Mouse (Mus musculus) right cerebral cortex, adult 2 months (tissue): ENCODE measurements around the gene Rps29.
"Not testable (repeated sequence)": the region's sequence is repeated elsewhere in the genome, so short reads cannot be mapped to it uniquely, and the experiment has no call there.

Experiments used
- DNase-seq, 2 experiments: peaks; one replicate each; pipeline ENCODE4 v3.0.0; 2021 to 2022; ENCODE audit warnings: low spot score in 2 of 2

The Rps29 gene

DNA sequence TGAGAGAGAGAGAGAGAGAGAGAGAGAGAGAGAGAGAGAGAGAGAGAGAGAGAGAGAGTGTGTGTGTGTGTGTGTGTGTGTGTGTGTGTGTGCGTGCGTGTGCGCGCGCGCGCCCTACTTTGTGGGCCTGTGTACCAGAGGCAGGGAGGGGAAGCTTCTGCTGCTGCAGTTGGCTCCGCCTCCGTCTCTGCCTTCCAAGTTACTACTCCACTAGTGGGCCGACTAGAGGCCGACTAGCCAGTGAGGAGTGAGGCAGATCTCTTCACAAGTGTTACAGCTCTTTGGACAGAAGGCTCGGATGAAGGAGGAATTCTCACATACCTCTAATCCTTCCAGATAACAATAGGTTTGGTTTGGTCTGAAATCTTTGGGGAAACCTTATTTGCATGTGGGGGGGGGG lies 20.4 kb upstream of the Rps29 start:
- DNase-seq, result no peak

DNA sequence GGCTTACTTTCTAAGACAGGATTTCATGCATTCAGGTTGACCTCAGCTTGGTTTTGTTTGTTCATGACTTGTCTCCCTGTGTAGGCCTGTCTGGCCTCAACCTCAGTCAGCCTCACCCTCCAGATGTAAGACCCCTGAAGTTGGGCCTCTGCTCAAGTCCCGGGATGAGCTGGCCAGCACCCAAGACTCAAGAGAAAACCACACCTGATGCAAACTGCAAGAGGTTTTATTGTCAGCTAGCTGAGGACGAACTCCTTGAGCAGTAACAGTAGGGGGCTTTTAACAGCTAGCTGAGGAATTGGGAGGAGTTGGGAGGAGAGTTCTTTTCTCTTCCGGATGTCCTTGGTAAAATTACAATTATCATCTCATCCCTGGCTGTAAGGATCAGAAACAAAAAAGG lies 18.5 kb upstream of the Rps29 start:
- DNase-seq, result no peak

- no peak for DNase-seq
Observed at GRCm38 (mm10) chr12:69175975-69176374, 17.0 kb upstream of the Rps29 start.

DNA sequence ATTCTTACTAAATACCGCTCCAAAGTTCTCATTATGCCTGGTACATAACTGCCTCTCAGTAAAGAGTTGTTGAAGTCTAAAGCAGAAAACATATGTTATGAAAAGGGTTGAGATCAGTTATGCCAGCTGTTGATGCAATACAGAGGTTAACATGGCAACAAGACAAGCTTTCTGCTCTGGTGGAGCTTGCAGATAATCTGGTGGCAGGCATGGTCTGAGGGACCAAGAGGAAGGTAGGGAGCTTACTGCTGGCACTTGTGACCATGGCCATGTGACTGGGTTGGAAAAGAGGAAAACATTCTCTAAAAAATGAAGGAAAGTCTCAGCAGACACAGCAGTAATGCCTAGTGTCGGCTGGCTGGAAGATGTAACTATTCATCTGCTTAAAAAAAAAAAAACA lies 12.3 kb upstream of the Rps29 start:
- no peak for DNase-seq

- DNase-seq, result peak; percentile 85 to 92
Observed at GRCm38 (mm10) chr12:69168461-69169106, 9.6 kb upstream of the Rps29 start, which contains the start of gene Lrr1. Lrr1 (plus strand) TSS chr12:69168814.

DNA sequence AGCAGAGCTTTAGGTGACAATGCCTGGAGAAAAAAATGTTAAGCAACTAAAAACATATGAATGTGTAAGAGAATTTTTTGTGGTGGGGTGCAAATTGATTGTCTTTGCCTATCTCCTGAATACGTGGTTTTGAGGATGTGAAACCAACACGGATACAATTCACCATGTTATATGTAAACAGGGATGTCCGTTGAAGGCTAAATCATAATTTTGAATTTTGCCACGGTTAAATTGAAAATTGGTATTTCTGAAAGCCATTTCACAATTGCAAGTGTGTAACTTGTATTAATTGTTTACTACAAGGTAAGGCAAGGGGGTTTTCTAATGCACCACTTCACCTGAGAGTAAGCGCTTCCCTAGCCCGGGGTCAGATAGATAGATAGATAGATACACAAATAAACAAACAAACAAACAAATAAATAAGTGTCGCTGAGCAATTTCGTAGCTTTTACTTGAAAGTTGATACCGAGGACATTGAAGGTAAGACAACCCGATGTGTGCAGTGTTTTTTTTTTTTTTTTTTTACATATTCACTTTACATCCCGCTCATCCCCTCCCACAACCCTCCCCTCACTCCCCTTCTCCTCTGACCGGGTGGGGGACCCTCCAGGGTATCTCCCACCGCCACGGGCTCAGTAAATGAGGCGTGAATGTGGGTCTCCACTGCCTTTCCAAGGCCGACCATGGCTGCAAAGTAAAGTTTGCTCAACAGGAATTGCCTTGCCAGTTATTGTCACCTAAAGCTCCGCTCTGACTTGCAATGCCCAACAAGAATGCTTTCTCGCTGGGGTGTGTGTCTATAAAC lies 8.9 kb upstream of the Rps29 start:
- DNase-seq, result no peak

DNA sequence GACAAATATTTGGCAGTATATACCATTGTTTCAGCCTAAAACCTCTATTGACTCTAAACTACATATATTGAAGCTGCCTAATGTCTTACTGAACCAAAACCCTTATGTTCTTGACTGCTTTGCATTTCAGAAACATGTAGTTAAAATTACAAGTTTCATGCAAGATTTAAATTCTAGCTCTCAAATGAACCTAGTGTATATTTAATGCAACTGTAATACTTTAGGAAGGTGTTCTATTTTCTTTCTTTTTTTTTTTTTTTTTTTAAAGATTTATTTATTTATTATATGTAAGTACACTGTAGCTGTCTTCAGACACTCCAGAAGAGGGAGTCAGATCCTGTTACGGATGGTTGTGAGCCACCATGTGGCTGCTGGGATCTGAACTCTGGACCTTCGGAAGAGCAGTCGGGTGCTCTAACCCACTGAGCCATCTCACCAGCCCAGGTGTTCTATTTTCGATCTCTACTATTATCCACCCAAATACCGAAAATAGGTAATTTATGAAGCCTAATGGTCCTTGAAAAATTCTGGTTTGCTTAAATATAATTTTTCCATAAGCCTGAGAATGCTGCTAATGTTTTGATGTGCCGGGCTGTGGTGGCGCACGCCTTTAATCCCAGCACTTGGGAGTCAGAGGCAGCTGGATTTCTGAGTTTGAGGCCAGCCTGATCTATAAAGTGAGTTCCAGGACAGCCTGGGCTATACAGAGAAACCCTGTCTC lies 8.0 kb upstream of the Rps29 start:
- DNase-seq, result not testable (repeated sequence)

DNA sequence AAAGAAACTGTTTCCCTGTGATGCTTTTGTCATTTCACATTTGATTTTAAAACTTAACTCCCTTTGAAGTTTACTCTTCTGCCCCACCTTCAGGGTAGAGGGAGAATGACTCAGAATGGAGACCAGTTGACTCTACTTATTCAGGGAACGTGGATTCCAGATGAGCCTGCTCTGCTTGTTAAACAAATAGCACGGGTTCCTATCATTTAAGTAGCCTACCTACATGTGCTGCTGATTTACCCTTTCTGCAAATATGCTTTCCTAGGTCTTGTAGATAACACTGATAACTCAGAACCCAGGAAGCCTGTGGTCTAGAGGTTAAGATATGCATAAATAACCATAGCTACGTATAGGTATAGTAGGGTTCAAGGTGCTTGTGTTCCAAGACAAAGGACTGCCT lies 5.9 kb upstream of the Rps29 start:
- DNase-seq, result no peak

GRCm38 (mm10) chr12:69163586-69163985 lies 4.6 kb upstream of the Rps29 start:
- DNase-seq, result not testable (repeated sequence)

DNA sequence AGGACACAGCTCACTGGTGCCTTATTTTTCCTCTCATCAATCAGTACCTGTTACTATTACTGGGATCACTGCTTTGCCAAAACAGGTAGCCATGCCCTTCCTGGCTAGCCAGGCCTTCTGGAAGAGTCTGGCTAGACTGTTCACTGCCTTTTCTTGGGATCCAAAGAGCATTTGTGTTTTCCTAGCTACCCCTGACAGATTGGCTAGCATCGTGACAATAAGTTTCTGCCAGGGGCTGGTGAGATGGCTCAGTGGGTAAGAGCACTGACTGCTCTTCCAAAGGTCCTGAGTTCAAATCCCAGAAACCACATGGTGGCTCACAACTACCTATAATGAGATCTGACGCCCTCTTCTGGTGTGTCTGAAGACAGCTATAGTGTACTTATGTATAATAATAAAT lies 1.7 kb upstream of the Rps29 start:
- DNase-seq, result not testable (repeated sequence)

DNA sequence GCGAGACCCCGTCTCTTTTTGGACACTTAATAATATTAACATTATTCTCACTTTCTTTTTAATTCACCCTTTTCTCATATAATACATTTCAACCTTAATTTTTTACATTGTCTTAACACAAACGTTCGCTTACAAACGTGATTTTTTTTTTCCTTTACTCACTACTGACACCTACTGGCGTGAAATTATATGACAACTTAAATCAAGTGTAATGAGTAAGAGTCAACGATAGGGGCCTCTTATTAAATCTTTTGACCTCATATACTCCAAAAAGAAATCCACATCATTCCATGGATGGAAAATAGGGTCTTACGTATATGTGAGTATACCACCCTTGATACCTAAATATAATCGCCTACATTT lies 573 bp upstream of the Rps29 start:
- peak in 1 of 2 experiments; percentile 27 for DNase-seq

- no peak for DNase-seq
Observed at GRCm38 (mm10) chr12:69158366-69158764, 621 bp downstream of the Rps29 start.

- no peak for DNase-seq
Observed at GRCm38 (mm10) chr12:69157107-69157506, 1.9 kb downstream of the Rps29 start.

DNA sequence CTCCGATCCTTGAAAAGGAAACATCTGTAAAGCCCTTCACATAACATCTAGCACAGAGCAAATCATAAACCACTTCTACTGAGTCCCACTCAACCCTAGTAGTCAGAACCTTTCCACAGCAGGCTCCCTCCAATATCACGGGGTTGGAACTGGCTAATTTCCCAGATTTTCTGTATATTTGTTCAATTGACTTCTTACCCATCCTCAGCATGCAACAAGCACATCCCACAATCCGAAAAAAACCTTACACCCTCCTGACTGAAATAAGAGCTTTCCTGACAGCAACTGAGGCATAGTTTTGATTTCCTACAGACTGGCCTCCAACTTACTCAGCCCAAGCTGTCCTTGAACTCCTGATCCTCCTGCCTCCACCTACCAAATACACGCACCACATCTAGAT lies 2.5 kb downstream of the Rps29 start:
- no peak for DNase-seq

DNA sequence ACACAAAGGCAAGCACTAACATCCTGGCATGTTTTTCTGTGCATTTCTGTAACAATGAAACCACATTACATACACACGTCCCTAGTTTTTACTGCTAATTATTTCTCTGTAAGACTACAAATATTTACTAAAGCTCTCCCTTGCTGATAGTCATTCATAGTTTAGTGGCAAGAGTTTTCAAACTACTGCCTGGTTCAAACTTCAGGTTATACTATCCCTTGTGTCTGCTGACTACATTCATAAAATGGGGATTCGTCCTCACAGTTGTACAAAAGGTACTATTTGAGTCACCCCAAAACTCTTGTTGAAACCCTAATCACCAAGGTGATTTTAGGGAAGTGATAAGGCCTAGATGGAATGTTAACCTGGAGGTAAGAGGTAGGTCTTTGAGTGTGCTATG lies 3.1 kb downstream of the Rps29 start:
- DNase-seq, result no peak

DNA sequence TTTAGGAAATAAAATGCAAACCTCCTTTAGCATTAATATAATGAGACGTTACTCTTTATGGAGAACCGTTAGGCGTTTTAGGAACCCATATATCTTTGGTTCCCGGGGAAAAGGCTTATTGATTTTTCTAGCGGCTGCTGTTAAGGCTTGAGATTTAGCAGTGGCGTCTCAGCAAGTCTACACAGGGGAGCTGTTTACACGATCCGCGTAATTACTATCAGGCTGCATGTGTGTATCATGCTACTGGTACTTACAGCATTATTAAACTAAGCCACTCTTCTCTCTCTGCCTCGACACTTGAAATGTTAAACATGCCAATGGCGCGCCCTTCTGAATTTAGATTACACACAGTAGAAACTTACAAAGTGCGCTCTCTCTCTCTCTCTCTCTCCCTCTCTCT lies 8.9 kb downstream of the Rps29 start:
- no peak for DNase-seq

DNA sequence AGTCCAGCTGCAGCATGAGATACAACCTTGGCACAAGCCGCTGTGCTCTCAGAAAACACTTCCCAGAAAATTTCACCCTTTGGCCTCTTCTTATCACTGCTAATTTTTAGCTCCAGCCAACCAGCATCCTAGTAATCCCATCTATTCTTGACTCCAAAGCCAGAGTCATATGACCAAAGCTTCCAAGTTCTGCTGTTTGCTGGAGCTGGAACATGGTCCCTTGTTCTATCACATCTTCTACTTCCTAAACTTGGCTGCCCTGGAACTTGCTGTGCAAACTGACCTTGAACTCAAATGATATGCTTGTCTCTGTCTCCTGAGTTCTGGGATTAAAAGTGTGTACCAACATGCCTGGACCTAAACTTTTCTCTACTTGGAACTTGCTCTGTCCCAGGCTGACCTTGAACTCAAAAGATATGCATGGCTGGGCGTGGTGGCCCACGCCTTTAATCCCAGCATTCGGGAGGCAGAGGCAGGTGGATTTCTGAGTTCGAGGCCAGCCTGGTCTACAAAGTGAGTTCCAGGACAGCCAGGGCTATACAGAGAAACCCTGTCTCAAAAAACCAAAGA lies 11.7 kb downstream of the Rps29 start:
- no peak for DNase-seq

DNA sequence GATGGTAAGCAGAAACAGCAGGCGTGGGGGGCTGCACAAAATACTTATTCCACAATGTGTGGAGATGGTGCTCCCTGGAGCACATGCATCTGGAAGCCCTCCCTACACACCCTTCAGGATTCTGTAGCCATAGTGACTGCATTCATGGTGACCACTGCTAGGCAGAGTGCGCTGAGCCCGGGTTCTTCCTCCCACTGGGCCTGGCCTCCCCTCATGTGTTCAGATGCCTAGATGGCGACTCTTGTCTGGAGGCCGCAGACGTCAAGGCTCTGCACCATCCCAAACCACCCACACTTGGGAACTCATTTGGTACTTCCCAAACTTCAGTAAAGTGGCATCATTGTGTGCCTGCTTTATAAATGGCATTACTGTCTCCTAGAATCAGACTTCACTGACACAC lies 15.5 kb downstream of the Rps29 start:
- DNase-seq, result no peak

DNA sequence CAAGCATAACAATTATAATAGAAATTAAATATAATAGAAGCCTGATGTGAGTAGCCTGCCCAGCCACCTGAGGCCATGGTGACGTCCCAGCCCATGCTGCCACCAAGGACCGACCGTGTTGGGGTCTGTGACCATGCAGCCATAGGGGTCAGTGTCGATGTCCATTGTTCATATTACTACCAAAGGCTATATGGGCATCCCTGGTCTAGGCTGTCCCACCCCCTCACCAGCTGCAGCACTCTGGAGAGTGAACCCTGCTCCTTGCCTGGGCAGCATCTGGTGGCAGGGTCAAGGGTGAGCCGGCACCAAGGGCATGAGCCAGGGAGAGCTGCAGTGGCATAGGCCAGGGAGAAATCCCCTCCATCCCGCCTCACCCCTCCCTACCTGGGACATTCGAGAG lies 19.1 kb downstream of the Rps29 start:
- DNase-seq, result no peak

DNA sequence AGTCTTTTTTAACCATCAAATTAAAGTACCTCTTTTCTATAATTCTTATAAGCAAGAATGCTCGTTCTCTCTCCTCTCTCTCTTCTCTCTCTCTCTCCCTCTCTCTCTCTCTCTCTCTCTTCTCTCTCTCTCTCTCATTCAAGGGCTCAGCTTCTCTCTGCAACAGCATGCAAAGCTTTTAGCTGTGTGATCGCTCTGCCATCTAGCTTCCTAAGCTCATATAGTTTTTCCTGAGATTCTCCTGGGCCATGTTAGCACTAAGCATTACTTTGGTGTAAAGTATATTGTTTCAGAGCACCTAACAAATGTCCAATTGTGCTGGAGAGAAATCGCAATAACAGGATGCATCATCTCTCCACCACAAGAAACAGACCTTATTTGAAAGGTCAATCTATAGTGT lies 19.8 kb downstream of the Rps29 start:
- DNase-seq, result no peak

GRCm38 (mm10) chr12:69131981-69132380 lies 27.0 kb downstream of the Rps29 start:
- peak; percentile 47 to 56 for DNase-seq

DNA sequence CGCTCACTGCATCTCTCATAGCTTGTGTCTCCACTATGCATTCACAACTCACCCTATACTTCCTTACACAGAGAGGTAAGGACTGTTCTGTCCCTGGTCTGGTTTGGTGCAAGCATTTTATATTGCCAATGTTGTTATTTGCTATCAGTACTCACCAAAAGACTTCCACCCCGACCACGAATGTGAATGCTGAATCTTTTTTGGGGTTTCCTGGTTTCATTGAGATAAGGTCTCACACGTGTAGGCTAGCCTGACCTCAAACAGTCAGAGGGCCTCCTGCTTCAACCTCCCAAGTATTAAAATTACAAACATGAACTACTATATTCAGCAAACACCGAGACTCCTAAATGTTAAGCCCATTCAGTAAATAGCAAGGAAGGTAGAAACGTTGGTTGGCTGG lies 27.7 kb downstream of the Rps29 start:
- DNase-seq, result no peak

DNA sequence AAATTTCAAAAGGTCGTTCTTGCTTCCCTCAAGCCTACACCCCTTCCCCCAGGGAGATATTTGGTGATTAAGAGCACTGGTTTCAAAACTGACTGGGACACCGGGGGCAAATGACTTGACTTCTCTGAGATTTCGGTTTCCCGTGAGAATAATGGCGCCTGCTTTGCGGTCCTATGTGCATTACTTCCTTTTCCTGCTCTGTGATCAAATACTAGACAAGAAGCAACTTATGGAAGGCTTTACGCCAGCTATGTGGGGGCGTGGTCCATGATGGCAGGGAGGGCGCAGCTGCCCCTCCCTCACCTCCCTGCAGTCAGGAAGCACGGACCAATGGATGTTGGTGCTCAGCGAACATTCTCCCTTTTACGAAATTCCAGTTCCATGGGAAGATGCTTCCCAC lies 28.5 kb downstream of the Rps29 start:
- DNase-seq, result no peak
